Mouse (Mus musculus): Measurements from ENCODE around the gene Ap1ar. TPM values are rescaled to one million over a fixed set of nuclear protein-coding genes. Genes with fewer than 3 reads are reported as not detected.
A peak's percentile ranks its signal among the peaks of the same experiment; 100 is the strongest.

The Ap1ar gene
- polyA plus RNA-seq, 1 experiment, result 8.3 TPM

GRCm38 (mm10) chr3:127801162-127801561 lies 36.2 kb downstream of the Ap1ar start:
- Histone ChIP-seq H3K4me3 (no peak overlapping the region), H3K4me2 (ENCODE audit: low read depth) (no peak overlapping the region), H3K79me2 (ENCODE audit: control insufficient read depth, insufficient read depth) (no peaks in the 10 kb centered on the region), H3ac (ENCODE audit: control insufficient read depth, insufficient read length) (no peak overlapping the region), H3K27me3 (ENCODE audit: control insufficient read depth, insufficient read depth, insufficient read length) (no peaks in the 10 kb centered on the region), H3K36me3 (ENCODE audit: control insufficient read depth, insufficient read depth) (no peaks in the 10 kb centered on the region)
- no peak for TF ChIP-seq POLR2A (IDR thresholded peaks at IDR 0.05; ENCODE audit: insufficient read length, low read depth)
- peak in 1 of 3 experiments; percentile 55 for TF ChIP-seq MYOG (IDR thresholded peaks at IDR 0.05; ENCODE audit: control insufficient read depth in 1 of 3, insufficient read depth in 1 of 3, insufficient read length in 2 of 3, low read depth in 2 of 3)
- TF ChIP-seq MYOD1 (IDR thresholded peaks at IDR 0.05; ENCODE audit: control insufficient read depth in 1 of 3, insufficient read length in 2 of 3, low read depth in 2 of 3), result peak in 2 of 3 experiments; percentile 18 to 29

- H3K4me2 ChIP-seq (ENCODE audit: low read depth), result no peak overlapping the region
- H3K36me3 ChIP-seq (ENCODE audit: control insufficient read depth, insufficient read depth), result no peaks in the 10 kb centered on the region
- no peaks in the 10 kb centered on the region for H3K79me2 ChIP-seq (ENCODE audit: control insufficient read depth, insufficient read depth)
- H3K27me3 ChIP-seq (ENCODE audit: control insufficient read depth, insufficient read depth, insufficient read length), result no peaks in the 10 kb centered on the region
- no peak for TF ChIP-seq TCF12 (IDR thresholded peaks at IDR 0.05; ENCODE audit: insufficient read depth, poor library complexity, severe bottlenecking)
- TF ChIP-seq USF1 (IDR thresholded peaks at IDR 0.05; ENCODE audit: low read depth), result no peak
- no peak for TF ChIP-seq REST (IDR thresholded peaks at IDR 0.05; ENCODE audit: insufficient read depth, insufficient read length)
- TF ChIP-seq TCF3 (IDR thresholded peaks at IDR 0.05; ENCODE audit: insufficient read length, low read depth), result no peak
- no peak for TF ChIP-seq MAX (IDR thresholded peaks at IDR 0.05; ENCODE audit: low read depth)
- TF ChIP-seq POLR2A (IDR thresholded peaks at IDR 0.05; ENCODE audit: insufficient read length, low read depth), result no peak
- no peak for TF ChIP-seq SRF (IDR thresholded peaks at IDR 0.05; ENCODE audit: control insufficient read depth, insufficient read length, low read depth)
- TF ChIP-seq E2F4 (IDR thresholded peaks at IDR 0.05; ENCODE audit: insufficient read depth), result no peak
- no peak overlapping the region for H3K4me3 ChIP-seq
- no peak overlapping the region for H3ac ChIP-seq (ENCODE audit: control insufficient read depth, insufficient read length)
These were observed 41.1 kb downstream of the Ap1ar start for GRCm38 (mm10) chr3:127796271-127796670.

GRCm38 (mm10) chr3:127795762-127796161 lies 41.6 kb downstream of the Ap1ar start:
- Histone ChIP-seq H3K27me3 (ENCODE audit: control insufficient read depth, insufficient read depth, insufficient read length) (no peaks in the 10 kb centered on the region), H3K36me3 (ENCODE audit: control insufficient read depth, insufficient read depth) (no peaks in the 10 kb centered on the region), H3K4me2 (ENCODE audit: low read depth) (no peak overlapping the region), H3K4me3 (no peak overlapping the region), H3ac (ENCODE audit: control insufficient read depth, insufficient read length) (no peak overlapping the region), H3K79me2 (ENCODE audit: control insufficient read depth, insufficient read depth) (no peaks in the 10 kb centered on the region)
- TF ChIP-seq REST (IDR thresholded peaks at IDR 0.05; ENCODE audit: insufficient read depth, insufficient read length) (no peak), MAX (IDR thresholded peaks at IDR 0.05; ENCODE audit: low read depth) (no peak), USF1 (IDR thresholded peaks at IDR 0.05; ENCODE audit: low read depth) (no peak), MYOG (IDR thresholded peaks at IDR 0.05; ENCODE audit: control insufficient read depth in 1 of 3, insufficient read depth in 1 of 3, insufficient read length in 2 of 3, low read depth in 2 of 3) (no peak), MYOD1 (IDR thresholded peaks at IDR 0.05; ENCODE audit: control insufficient read depth in 1 of 3, insufficient read length in 2 of 3, low read depth in 2 of 3) (no peak), TCF3 (IDR thresholded peaks at IDR 0.05; ENCODE audit: insufficient read length, low read depth) (no peak), TCF12 (IDR thresholded peaks at IDR 0.05; ENCODE audit: insufficient read depth, poor library complexity, severe bottlenecking) (no peak), POLR2A (IDR thresholded peaks at IDR 0.05; ENCODE audit: insufficient read length, low read depth) (no peak), E2F4 (IDR thresholded peaks at IDR 0.05; ENCODE audit: insufficient read depth) (no peak), POLR2AphosphoS2 (IDR thresholded peaks at IDR 0.05; ENCODE audit: insufficient read length, low read depth) (no peak), CEBPB (IDR thresholded peaks at IDR 0.05; ENCODE audit: insufficient read depth, poor library complexity, severe bottlenecking) (no peak), SRF (IDR thresholded peaks at IDR 0.05; ENCODE audit: control insufficient read depth, insufficient read length, low read depth) (no peak)

GRCm38 (mm10) chr3:127793022-127793421 lies 44.3 kb downstream of the Ap1ar start:
- TF ChIP-seq POLR2AphosphoS2 (IDR thresholded peaks at IDR 0.05; ENCODE audit: insufficient read length, low read depth), result no peak
- Histone ChIP-seq H3K79me2 (ENCODE audit: control insufficient read depth, insufficient read depth) (no peaks in the 10 kb centered on the region), H3ac (ENCODE audit: control insufficient read depth, insufficient read length) (no peak overlapping the region), H3K4me2 (ENCODE audit: low read depth) (no peak overlapping the region), H3K4me3 (no peak overlapping the region), H3K36me3 (ENCODE audit: control insufficient read depth, insufficient read depth) (no peaks in the 10 kb centered on the region), H3K27me3 (ENCODE audit: control insufficient read depth, insufficient read depth, insufficient read length) (no peaks in the 10 kb centered on the region)

GRCm38 (mm10) chr3:127791595-127792561 lies 45.4 kb downstream of the Ap1ar start:
- H3K27me3 ChIP-seq (ENCODE audit: control insufficient read depth, insufficient read depth, insufficient read length), result no peaks in the 10 kb centered on the region
- H3K4me3 ChIP-seq, result no peak overlapping the region
- no peaks in the 10 kb centered on the region for H3K79me2 ChIP-seq (ENCODE audit: control insufficient read depth, insufficient read depth)
- TF ChIP-seq REST (IDR thresholded peaks at IDR 0.05; ENCODE audit: insufficient read depth, insufficient read length) (no peak), MAX (IDR thresholded peaks at IDR 0.05; ENCODE audit: low read depth) (no peak), SRF (IDR thresholded peaks at IDR 0.05; ENCODE audit: control insufficient read depth, insufficient read length, low read depth) (no peak), USF1 (IDR thresholded peaks at IDR 0.05; ENCODE audit: low read depth) (no peak), MYOD1 (IDR thresholded peaks at IDR 0.05; ENCODE audit: control insufficient read depth in 1 of 3, insufficient read length in 2 of 3, low read depth in 2 of 3) (no peak), POLR2A (IDR thresholded peaks at IDR 0.05; ENCODE audit: insufficient read length, low read depth) (no peak), TCF3 (IDR thresholded peaks at IDR 0.05; ENCODE audit: insufficient read length, low read depth) (no peak)
- H3K36me3 ChIP-seq (ENCODE audit: control insufficient read depth, insufficient read depth), result no peaks in the 10 kb centered on the region
- H3K4me2 ChIP-seq (ENCODE audit: low read depth), result no peak overlapping the region
- H3ac ChIP-seq (ENCODE audit: control insufficient read depth, insufficient read length), result no peak overlapping the region
